Mouse (Mus musculus): ENCODE data around the gene Ankrd44. TPM values are rescaled to one million over a fixed set of nuclear protein-coding genes. Genes with fewer than 3 reads are reported as not detected.
"Not testable (repeated sequence)": the region's sequence is repeated elsewhere in the genome, so short reads cannot be mapped to it uniquely, and the experiment has no call there.

Ankrd44 gene
- total and polyA plus RNA-seq, 3 experiments, result 12.7 to 23.0 (median 19.8) TPM

- TF ChIP-seq MXI1 (IDR thresholded peaks at IDR 0.05; ENCODE audit: low read depth, low read length) (no peak), KAT2A (IDR thresholded peaks at IDR 0.05; ENCODE audit: insufficient replicate concordance, low read length) (no peak), MAZ (IDR thresholded peaks at IDR 0.05; ENCODE audit: low read depth, low read length) (no peak), EP300 (IDR thresholded peaks at IDR 0.05; ENCODE audit: low read length) (no peak), CHD2 (IDR thresholded peaks at IDR 0.05; ENCODE audit: low read length) (no peak), NELFE (IDR thresholded peaks at IDR 0.05; ENCODE audit: low read depth, low read length) (no peak), MAX (IDR thresholded peaks at IDR 0.05; ENCODE audit: low read length) (no peak), SIN3A (IDR thresholded peaks at IDR 0.05; ENCODE audit: low read length) (no peak), BHLHE40 (IDR thresholded peaks at IDR 0.05; ENCODE audit: low read depth, low read length) (no peak), JUND (conservative IDR thresholded peaks at IDR 0.05; ENCODE audit: low read depth, low read length) (no peak), UBTF (IDR thresholded peaks at IDR 0.05; ENCODE audit: low read depth, low read length) (no peak), ELF1 (IDR thresholded peaks at IDR 0.05; ENCODE audit: low read depth, low read length) (no peak), CTCF (conservative IDR thresholded peaks at IDR 0.05 in 1 of 2, IDR thresholded peaks at IDR 0.05 in 1 of 2; ENCODE audit: low read depth in 2 of 2, low read length in 2 of 2) (no peak), MYC (IDR thresholded peaks at IDR 0.05; ENCODE audit: low read depth, low read length) (no peak)
- Histone ChIP-seq H3K9me3 (replicated peaks; ENCODE audit: low read length) (no peaks in the 10 kb centered on the region), H3K27ac (ENCODE audit: insufficient read depth, low read depth) (no peak overlapping the region), H3K9ac (ENCODE audit: insufficient read depth, low read depth) (no peak overlapping the region), H3K4me3 (replicated peaks in 1 of 3; ENCODE audit: low read depth in 2 of 3, low read length in 2 of 3, poor library complexity in 1 of 3) (no peak overlapping the region), H3K4me2 (ENCODE audit: insufficient read depth, low read depth, poor library complexity, severe bottlenecking) (no peak overlapping the region), H3K79me2 (replicated peaks; ENCODE audit: control insufficient read depth, extremely low read depth, insufficient read depth, poor library complexity, severe bottlenecking) (no peaks in the 10 kb centered on the region), H3K27me3 (replicated peaks) (no peaks in the 10 kb centered on the region), H3K4me1 (ENCODE audit: control insufficient read depth in 1 of 2, insufficient read depth in 2 of 2) (0 out of 4 replicates have a peak, but pooled peaks cover 0 to 3% of the 10 kb centered on the region in 2 experiments), H3K36me3 (replicated peaks in 1 of 2; ENCODE audit: control insufficient read depth in 1 of 2, insufficient read depth in 1 of 2, low read length in 1 of 2) (no peaks in the 10 kb centered on the region)
- in situ Hi-C loops (cut with MboI; ENCODE audit: low pct_ligation_motif_present, low pct_unique_long_range_greater_than_20kb, low sequenced_read_pairs) (no loop called here), dilution Hi-C loops (cut with MboI; ENCODE audit: extremely low pct_ligation_motif_present, extremely low pct_unique_long_range_greater_than_20kb, low sequenced_read_pairs) (no loop called here)
- no peak for DNase-seq (ENCODE audit: extremely low read depth)
Observed at GRCm38 (mm10) chr1:54960613-54961165, 34.5 kb upstream of the Ankrd44 start.

GRCm38 (mm10) chr1:54958525-54958924 lies 32.3 kb upstream of the Ankrd44 start:
- DNase-seq (ENCODE audit: extremely low read depth), result no peak

GRCm38 (mm10) chr1:54956995-54957394 lies 30.8 kb upstream of the Ankrd44 start:
- in situ Hi-C loops (cut with MboI; ENCODE audit: low pct_ligation_motif_present, low pct_unique_long_range_greater_than_20kb, low sequenced_read_pairs); H3K4me2 ChIP-seq (ENCODE audit: insufficient read depth, low read depth, poor library complexity, severe bottlenecking); H3K27ac ChIP-seq (ENCODE audit: insufficient read depth, low read depth); H3K4me1 ChIP-seq (ENCODE audit: control insufficient read depth in 1 of 2, insufficient read depth in 2 of 2); dilution Hi-C loops (cut with MboI; ENCODE audit: extremely low pct_ligation_motif_present, extremely low pct_unique_long_range_greater_than_20kb, low sequenced_read_pairs); H3K27me3 ChIP-seq (replicated peaks); DNase-seq (ENCODE audit: extremely low read depth); H3K9ac ChIP-seq (ENCODE audit: insufficient read depth, low read depth); H3K36me3 ChIP-seq (replicated peaks in 1 of 2; ENCODE audit: control insufficient read depth in 1 of 2, insufficient read depth in 1 of 2, low read length in 1 of 2); H3K79me2 ChIP-seq (replicated peaks; ENCODE audit: control insufficient read depth, extremely low read depth, insufficient read depth, poor library complexity, severe bottlenecking); H3K4me3 ChIP-seq (replicated peaks in 1 of 3; ENCODE audit: low read depth in 2 of 3, low read length in 2 of 3, poor library complexity in 1 of 3); H3K9me3 ChIP-seq (replicated peaks; ENCODE audit: low read length): not testable (repeated sequence)

More at GRCm38 (mm10) chr1:54958525-54958924, 32.3 kb upstream of the Ankrd44 start:
- dilution Hi-C loops (cut with MboI; ENCODE audit: extremely low pct_ligation_motif_present, extremely low pct_unique_long_range_greater_than_20kb, low sequenced_read_pairs) (no loop called here), in situ Hi-C loops (cut with MboI; ENCODE audit: low pct_ligation_motif_present, low pct_unique_long_range_greater_than_20kb, low sequenced_read_pairs) (no loop called here)
- Histone ChIP-seq H3K36me3 (replicated peaks in 1 of 2; ENCODE audit: control insufficient read depth in 1 of 2, insufficient read depth in 1 of 2, low read length in 1 of 2) (no peaks in the 10 kb centered on the region), H3K27ac (ENCODE audit: insufficient read depth, low read depth) (no peak overlapping the region), H3K4me3 (replicated peaks in 1 of 3; ENCODE audit: low read depth in 2 of 3, low read length in 2 of 3, poor library complexity in 1 of 3) (no peak overlapping the region), H3K4me2 (ENCODE audit: insufficient read depth, low read depth, poor library complexity, severe bottlenecking) (no peak overlapping the region), H3K79me2 (replicated peaks; ENCODE audit: control insufficient read depth, extremely low read depth, insufficient read depth, poor library complexity, severe bottlenecking) (no peaks in the 10 kb centered on the region), H3K4me1 (ENCODE audit: control insufficient read depth in 1 of 2, insufficient read depth in 2 of 2) (0 out of 4 replicates have a peak, but pooled peaks cover 0 to 3% of the 10 kb centered on the region in 2 experiments), H3K27me3 (replicated peaks) (no peaks in the 10 kb centered on the region), H3K9ac (ENCODE audit: insufficient read depth, low read depth) (no peak overlapping the region), H3K9me3 (replicated peaks; ENCODE audit: low read length) (no peaks in the 10 kb centered on the region)
- TF ChIP-seq BHLHE40 (IDR thresholded peaks at IDR 0.05; ENCODE audit: low read depth, low read length) (no peak), IRF4 (IDR thresholded peaks at IDR 0.05; ENCODE audit: low read depth, low read length) (no peak), SMC3 (IDR thresholded peaks at IDR 0.05; ENCODE audit: low read depth, low read length) (peak; percentile 58), MYC (IDR thresholded peaks at IDR 0.05; ENCODE audit: low read depth, low read length) (no peak), ZMIZ1 (IDR thresholded peaks at IDR 0.05; ENCODE audit: low read depth, low read length) (no peak), MEF2A (IDR thresholded peaks at IDR 0.05; ENCODE audit: borderline replicate concordance, low read depth, low read length) (no peak), POLR2AphosphoS2 (IDR thresholded peaks at IDR 0.05; ENCODE audit: low read depth, low read length) (no peak), MXI1 (IDR thresholded peaks at IDR 0.05; ENCODE audit: low read depth, low read length) (no peak), CTCF (conservative IDR thresholded peaks at IDR 0.05 in 1 of 2, IDR thresholded peaks at IDR 0.05 in 1 of 2; ENCODE audit: low read depth in 2 of 2, low read length in 2 of 2) (peak; percentile 31 to 60; a peak in 2 of 4 replicates), MAX (IDR thresholded peaks at IDR 0.05; ENCODE audit: low read length) (no peak), RAD21 (IDR thresholded peaks at IDR 0.05; ENCODE audit: low read depth, low read length) (peak; percentile 36)

All from CH12.LX (cell line).